Mouse (Mus musculus) heart, adult 11 months (tissue): ENCODE measurements at regions not wholly inside any gene's neighbourhood (a gene's known extent, or its start where the extent isn't known, plus 50 kb on each side); places are given as distances from the start of the nearest gene placed in this dataset.
A peak's percentile ranks its signal among the peaks of the same experiment; 100 is the strongest.

Experiments
- DNase-seq: peaks from one replicate; pipeline ENCODE4 v3.0.0; 2022

DNA sequence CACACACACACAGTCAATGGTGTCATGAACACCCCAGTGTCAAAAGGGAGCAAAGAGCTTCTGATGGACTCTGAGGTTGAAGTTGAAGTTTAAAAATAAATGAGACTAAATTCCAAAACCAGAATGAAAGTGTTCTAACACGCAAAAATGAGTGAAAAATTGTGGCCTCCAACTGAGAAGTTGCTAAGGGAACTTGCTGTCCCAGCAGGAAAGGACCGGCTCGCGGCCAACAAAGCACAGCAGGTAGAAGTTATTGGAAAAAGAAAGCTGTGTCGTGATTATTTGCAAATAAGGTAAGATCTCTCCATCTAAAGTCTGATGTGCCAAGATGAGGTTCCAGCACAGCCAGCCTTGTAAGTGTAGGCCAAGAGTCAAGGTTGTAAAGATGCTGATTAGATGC is 169.7 kb downstream of the Nrp2 start:
- DNase-seq = no peak

DNA sequence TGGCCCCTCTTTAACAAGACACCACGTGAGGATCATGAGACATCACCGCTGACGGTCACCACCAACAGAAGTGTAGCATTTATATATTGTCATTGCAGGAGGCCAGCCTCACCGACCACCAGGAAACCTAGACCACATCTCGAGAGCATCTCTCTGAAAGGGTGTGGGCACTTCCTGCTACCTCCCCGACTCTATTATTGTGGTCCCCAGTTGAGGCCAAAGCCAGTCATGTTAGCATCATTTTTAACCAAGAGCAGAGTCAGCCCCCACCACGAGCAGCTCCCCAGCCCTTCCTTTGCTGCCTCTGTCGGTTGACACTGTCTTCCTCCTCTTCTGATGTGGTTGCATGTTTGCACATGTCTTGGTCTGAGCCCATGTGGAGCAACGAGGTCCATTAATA is 172.5 kb downstream of the Nrp2 start:
- DNase-seq = no peak

DNA sequence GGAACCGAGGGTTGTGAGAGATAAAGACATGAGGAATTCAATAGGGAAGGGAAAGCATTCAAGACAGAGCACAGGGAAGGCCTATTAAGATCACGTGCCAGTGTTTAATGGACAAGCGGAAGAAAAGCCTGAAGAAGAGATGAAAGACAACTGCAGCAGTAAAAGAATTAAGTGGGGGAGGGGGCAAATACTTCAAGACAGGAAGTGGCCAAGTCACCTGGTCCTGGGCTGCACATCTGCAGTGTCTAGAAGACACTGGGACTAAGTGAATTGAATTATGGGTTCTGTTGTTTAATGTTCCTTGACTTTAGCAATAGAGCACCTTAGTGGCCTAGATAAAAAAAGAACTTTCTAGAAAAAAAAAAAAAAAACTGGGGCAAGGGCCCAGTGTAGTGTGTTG is 173.6 kb downstream of the Nrp2 start:
- no peak for DNase-seq

DNA sequence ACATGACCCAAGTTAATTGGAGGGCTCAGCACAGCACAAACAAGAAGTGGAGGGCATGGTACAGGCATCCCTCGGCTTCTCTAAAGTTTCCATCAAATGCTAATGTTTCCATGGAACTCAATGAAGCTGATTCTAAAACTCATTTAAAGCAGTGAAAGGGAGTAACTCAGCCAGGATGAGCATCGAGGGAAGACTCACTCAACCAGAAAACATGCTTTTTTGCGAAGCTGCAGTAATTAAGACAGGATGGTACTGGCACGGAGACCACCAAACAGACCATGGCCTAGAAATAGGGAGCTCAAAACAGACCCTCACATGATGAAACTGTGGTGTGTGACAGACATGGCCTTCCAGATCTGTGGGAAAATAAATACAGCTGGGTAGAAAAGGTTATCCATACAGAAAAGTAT is 177.8 kb downstream of the Nrp2 start:
- DNase-seq = peak; percentile 37

DNA sequence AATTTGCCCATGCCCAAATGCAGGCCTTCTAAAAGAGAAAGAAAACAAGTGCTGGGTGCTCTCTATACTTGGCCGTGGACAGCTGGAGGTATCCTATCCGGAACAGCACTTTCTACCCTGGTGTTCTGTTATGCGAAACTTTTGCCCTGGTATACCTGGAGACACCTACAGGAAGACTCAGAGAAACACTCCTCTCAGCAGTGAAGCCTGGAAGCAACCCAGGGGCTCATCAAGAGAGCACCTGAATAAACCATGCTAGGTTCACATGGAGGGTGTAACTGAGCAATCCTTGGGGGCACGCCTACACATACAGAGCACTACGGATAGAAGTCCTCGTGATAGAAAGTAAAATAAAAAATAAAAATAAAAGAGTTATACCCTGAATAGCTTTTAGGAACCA is 178.4 kb downstream of the Nrp2 start:
- peak; percentile 19 for DNase-seq

DNA sequence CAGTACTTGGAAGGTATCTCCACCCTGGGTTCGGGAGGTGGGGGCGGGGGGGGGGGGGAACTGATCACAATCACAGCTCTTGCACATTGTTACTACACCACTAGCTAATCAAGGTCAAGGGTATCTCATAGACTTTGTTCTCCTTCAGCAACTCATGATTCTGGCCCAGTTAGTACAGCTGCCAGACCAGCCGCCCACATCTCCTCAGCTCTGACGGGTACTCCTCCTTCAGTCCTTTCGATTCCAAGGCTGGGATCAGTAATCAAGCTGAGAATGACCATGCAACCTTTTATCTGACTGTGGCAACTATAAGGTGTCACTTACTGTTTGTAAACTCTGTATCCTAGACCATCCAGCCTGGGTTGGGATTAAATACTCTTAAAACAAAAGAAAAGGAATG is 178.9 kb downstream of the Nrp2 start:
- DNase-seq = peak; percentile 17

DNA sequence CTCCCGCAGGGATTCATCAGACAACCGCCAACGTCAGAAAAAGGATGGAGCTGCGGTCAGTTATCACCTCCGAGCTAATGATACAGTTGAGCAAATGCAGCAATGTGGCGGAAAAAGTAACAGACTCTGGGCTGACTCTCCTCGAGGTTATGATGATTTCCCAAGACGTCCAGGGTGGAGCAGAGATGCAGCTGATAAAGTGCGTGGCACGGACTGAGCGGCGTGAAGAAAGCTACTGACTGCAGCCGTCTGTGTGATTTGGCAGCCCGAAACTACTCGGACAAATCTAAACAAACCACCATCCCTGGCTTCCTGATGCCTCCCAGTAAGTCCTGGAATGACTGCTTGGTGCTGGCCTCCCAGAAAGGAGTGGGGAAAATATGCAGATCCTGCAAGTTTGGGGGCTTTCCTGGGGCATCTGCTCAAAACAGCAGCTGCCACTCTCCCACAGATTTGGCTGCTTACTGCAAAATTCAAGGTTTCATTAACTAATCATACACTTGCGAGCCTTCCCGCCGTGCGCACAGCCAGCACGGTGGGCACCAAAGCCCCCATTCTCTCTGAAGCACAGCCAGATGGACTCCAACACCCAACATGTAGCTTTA is 181.9 kb downstream of the Nrp2 start:
- DNase-seq = peak; percentile 74

DNA sequence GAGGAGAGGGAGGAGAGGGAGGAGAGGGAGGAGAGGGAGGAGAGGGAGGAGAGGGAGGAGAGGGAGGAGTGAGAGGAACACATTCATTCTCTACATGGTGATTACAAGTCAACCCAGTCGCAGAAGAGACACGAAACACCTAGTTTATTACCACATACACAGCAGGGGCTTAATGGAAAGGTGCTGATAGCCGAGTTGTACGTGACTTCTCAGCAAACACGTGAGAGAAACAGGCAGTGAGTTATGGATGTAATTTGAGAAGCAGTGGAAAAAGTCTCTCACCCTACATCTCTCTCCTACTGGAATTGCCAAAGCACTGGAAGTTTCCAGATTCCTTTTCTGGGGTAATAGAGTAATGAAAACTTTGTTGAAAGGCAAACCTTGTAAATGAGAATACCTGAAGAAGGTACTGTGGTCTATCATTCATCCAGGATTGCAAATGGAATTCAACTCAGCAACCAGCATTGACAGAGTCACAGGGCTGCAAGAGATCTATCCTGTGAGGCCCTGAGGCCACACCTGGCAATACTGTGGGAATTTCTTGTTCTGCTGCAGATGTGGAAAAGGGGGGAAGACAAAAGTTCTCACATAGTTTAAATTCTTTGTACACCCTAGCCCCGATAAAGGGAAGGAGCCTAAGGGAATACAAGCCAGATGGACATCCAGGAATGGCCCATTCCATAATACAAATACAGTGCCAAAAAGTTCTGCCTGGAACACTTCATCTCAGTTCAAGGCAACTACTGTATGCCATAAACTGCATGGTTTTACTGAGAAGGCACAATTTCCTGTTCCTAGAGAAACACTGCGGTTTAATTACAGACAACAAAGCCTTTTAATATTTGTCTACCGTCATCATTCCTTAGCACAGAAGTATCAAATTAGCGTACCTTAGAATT is 184.7 kb downstream of the Nrp2 start:
- DNase-seq = no peak

DNA sequence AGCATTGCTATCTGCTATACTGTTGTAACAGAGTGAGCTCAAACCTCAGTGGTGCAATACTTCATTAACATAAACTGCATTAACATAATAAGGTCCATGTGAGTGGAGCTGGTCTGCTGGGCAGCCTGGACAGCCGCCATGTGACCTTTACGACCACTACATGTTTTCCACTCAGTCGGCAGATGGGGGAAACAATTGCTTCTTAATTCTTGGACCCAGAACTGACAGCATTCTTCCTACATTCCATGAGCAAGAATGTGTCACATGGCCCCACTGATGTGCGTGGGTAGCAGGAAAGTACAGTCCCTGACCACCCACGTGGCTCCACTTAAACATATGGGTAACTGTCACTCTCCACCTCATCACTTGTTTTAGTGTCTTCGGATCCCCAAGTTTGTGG is 198.3 kb downstream of the Nrp2 start:
- peak; percentile 66 for DNase-seq

DNA sequence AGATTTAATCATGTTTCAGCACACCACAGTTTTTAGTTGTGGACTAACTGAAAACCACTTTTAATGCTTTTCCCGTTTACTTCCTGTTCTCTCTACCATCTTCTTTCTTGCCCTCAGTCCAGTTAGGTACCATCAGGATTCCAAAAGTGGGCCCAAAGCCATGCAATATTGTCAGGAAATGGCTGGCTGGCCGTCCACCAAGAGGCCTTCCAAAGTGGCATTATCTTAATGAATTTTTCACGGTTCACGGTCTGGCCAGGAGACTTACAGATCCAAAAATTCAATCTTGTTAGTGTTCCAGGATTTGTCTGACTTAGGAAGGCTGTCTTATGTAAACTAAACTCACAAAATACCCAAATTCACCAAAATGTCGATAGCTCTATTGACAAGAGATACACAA is 198.8 kb downstream of the Nrp2 start:
- DNase-seq = peak; percentile 73

DNA sequence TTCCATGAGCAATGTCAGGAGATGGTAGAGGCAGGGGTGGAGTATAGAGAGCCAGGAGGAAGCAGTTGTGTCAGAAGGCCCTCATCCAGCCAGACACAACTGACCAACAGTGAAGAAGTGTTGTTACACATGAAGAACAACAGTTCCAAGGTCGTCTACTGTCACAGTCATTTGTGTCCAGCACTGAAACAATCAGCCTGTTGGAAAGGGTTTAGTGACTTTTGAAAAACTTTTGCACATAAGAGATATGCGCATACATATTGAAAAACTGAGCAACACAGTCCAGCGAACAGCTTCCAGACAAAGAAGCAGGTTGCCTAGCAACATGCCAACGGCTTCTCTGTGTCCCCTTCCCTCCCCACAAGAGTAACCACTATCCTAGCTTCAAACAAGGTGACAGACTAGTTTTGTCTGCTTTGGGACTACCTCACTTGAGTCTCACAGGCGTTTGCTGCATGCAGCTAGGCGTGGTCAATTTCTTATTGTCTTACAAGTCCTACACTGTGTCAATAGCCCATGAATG is 199.9 kb downstream of the Nrp2 start:
- peak; percentile 33 for DNase-seq

DNA sequence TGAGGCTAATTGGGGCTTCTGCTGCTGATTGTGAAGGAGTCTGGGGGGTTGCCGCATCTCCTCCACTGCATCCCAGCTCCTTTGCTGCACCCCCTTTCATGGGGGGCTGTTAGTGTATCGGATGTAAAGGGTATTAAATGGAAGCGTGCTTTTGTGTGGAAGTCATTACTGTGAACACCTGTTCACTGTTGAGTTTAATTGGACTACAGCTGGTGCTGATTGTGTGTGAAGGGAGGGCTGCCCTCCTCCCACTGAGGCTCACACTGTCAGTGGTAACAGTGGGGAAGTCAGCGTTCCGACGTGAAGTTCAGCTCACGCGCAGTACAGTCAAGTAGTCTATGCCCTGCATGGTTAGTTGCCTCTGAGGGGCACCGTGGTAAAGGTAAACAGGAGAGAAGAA is 202.7 kb downstream of the Nrp2 start:
- DNase-seq = peak; percentile 77

DNA sequence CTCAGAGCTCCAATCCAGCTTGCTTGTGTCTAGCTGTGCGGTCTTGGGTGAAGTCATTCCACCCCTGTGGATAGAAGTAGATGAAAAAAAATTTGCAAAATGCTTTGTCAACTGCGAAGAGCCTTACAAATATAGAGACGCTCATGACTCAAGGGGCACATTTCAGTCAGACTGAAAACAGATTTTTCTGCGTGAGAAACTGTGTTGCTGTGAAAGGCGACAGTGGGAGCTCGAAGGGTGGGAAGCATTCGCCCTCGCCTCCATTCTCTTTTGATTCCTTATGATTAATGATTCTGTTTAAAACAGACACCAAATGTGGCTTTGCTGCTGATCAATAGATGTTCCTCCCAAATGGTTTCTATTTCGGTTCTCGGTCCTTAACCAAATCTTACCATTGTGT is 204.2 kb downstream of the Nrp2 start:
- no peak for DNase-seq
